Mouse (Mus musculus) C2C12 (cell line): ENCODE results near the gene Snrnp25. TPM values are rescaled to one million over a fixed set of nuclear protein-coding genes. Genes with fewer than 3 reads are reported as not detected.

Experiments used
- H3K27me3 ChIP-seq: one replicate; pipeline ENCODE4 v1.6.1; 2011; ENCODE audit not compliant: control insufficient read depth, insufficient read depth, insufficient read length
- H3K36me3 ChIP-seq: one replicate; pipeline ENCODE4 v1.6.1; 2011; ENCODE audit not compliant: control insufficient read depth, insufficient read depth
- H3K4me3 ChIP-seq: one replicate; pipeline ENCODE4 v1.5.1; 2011; ENCODE audit warnings: mild to moderate bottlenecking, control low read depth; ENCODE audit not compliant: poor library complexity, insufficient read depth, severe bottlenecking
- H3K79me2 ChIP-seq: one replicate; pipeline ENCODE4 v1.6.1; 2011; ENCODE audit not compliant: control insufficient read depth, insufficient read depth
- H3K79me3 ChIP-seq: one replicate; pipeline ENCODE4 v1.6.1; 2011; ENCODE audit warnings: low read depth, control low read depth
- H3ac ChIP-seq: one replicate; pipeline ENCODE3; 2011; ENCODE audit warnings: low read depth; ENCODE audit not compliant: control insufficient read depth, insufficient read length
- CEBPB ChIP-seq: IDR thresholded peaks from one replicate; pipeline ENCODE4 v1.6.1; 2011; ENCODE audit warnings: low read depth, mild to moderate bottlenecking, control low read depth, moderate library complexity
- CTCF ChIP-seq: IDR thresholded peaks from one replicate; pipeline ENCODE4 v1.5.1; 2011; ENCODE audit not compliant: control insufficient read depth, insufficient read depth, insufficient read length
- FOSL1 ChIP-seq: IDR thresholded peaks from one replicate; pipeline ENCODE4 v1.8.0; 2011; ENCODE audit warnings: mild to moderate bottlenecking, low read length; ENCODE audit not compliant: poor library complexity, insufficient read depth, severe bottlenecking
- MAX ChIP-seq: IDR thresholded peaks from one replicate; pipeline ENCODE4 v1.6.1; 2011; ENCODE audit warnings: mild to moderate bottlenecking, control low read depth
- MYOD1 ChIP-seq: IDR thresholded peaks from one replicate; pipeline ENCODE4 v1.6.1; 2011; ENCODE audit warnings: low read depth; ENCODE audit not compliant: control insufficient read depth, insufficient read length
- MYOG ChIP-seq: IDR thresholded peaks from one replicate; pipeline ENCODE4 v1.6.1; 2011; ENCODE audit not compliant: control insufficient read depth, insufficient read length; ENCODE audit errors: extremely low read depth
- USF1 ChIP-seq: IDR thresholded peaks from one replicate; pipeline ENCODE4 v1.6.1; 2011; ENCODE audit warnings: low read depth, mild to moderate bottlenecking, control low read depth, moderate library complexity
- polyA plus RNA-seq: library from polyadenylated mRNA; unstranded; fragments of >200 nt; fragmentation: generic; extraction: Trizol; gene quantifications from one replicate; pipeline ENCODE4 v1.2.1, GENCODE M21; 2012; ENCODE audit warnings: missing spikeins

Gene Snrnp25
- polyA plus RNA-seq, 1 experiment = 63.0 TPM

GRCm38 (mm10) chr11:32216851-32217250 is 11.6 kb downstream of the Snrnp25 start:
- peaks cover 52% of the 10 kb centered on the region for H3K79me3 ChIP-seq
- no peak overlapping the region for H3K4me3 ChIP-seq
- peaks cover 74% of the 10 kb centered on the region for H3K79me2 ChIP-seq
- no peak overlapping the region for H3ac ChIP-seq
- TF ChIP-seq CTCF (peak; percentile 2), CEBPB (no peak)
- no peaks in the 10 kb centered on the region for H3K27me3 ChIP-seq
- H3K36me3 ChIP-seq = peaks cover 63% of the 10 kb centered on the region

GRCm38 (mm10) chr11:32218501-32219050 is 13.4 kb downstream of the Snrnp25 start:
- no peak overlapping the region for H3K4me3 ChIP-seq
- H3K36me3 ChIP-seq = peaks cover 47% of the 10 kb centered on the region
- H3K27me3 ChIP-seq = no peaks in the 10 kb centered on the region
- H3ac ChIP-seq = no peak overlapping the region
- peaks cover 52% of the 10 kb centered on the region for H3K79me3 ChIP-seq
- no peak for TF ChIP-seq CEBPB
- TF ChIP-seq CTCF = no peak
- peaks cover 77% of the 10 kb centered on the region for H3K79me2 ChIP-seq

GRCm38 (mm10) chr11:32219287-32219686 is 14.1 kb downstream of the Snrnp25 start:
- Histone ChIP-seq H3K27me3 (no peaks in the 10 kb centered on the region), H3K79me3 (peaks cover 52% of the 10 kb centered on the region), H3K4me3 (no peak overlapping the region), H3K36me3 (peaks cover 40% of the 10 kb centered on the region), H3ac (no peak overlapping the region), H3K79me2 (peaks cover 77% of the 10 kb centered on the region)
- TF ChIP-seq MYOG (no peak), FOSL1 (no peak), CEBPB (no peak), USF1 (no peak), CTCF (no peak), MYOD1 (no peak), MAX (no peak)

- Histone ChIP-seq H3ac (peak overlapping the region; percentile 83), H3K79me3 (peaks cover 51% of the 10 kb centered on the region), H3K79me2 (peaks cover 64% of the 10 kb centered on the region), H3K4me3 (peak overlapping the region; percentile 97), H3K36me3 (peaks cover 27% of the 10 kb centered on the region), H3K27me3 (no peaks in the 10 kb centered on the region)
- TF ChIP-seq CTCF (no peak), MYOD1 (no peak), FOSL1 (no peak)
These were observed 15.5 kb downstream of the Snrnp25 start for GRCm38 (mm10) chr11:32220607-32221224.

GRCm38 (mm10) chr11:32221225-32221950 is 16.2 kb downstream of the Snrnp25 start:
- no peaks in the 10 kb centered on the region for H3K27me3 ChIP-seq
- peak overlapping the region; percentile 97 for H3K4me3 ChIP-seq
- no peak for TF ChIP-seq CEBPB
- TF ChIP-seq MYOD1 = no peak
- no peak for TF ChIP-seq USF1
- no peak for TF ChIP-seq MYOG
- TF ChIP-seq MAX = no peak
- TF ChIP-seq FOSL1 = no peak
- TF ChIP-seq CTCF = no peak
- peak overlapping the region; percentile 83 for H3ac ChIP-seq
- peaks cover 21% of the 10 kb centered on the region for H3K36me3 ChIP-seq
- peaks cover 57% of the 10 kb centered on the region for H3K79me2 ChIP-seq
- peaks cover 44% of the 10 kb centered on the region for H3K79me3 ChIP-seq

GRCm38 (mm10) chr11:32221951-32222409 is 16.8 kb downstream of the Snrnp25 start, which contains the start of gene Rhbdf1:
Rhbdf1 (minus strand) TSS chr11:32222300.
- H3K27me3 ChIP-seq = no peaks in the 10 kb centered on the region
- H3ac ChIP-seq = peak within 1 kb of the TSS; percentile 83
- H3K79me3 ChIP-seq = peaks cover 40% of the 10 kb centered on the region
- peaks cover 17% of the 10 kb centered on the region for H3K36me3 ChIP-seq
- H3K79me2 ChIP-seq = peaks cover 57% of the 10 kb centered on the region
- no peak for TF ChIP-seq CEBPB
- TF ChIP-seq USF1 = no peak
- TF ChIP-seq MAX = no peak
- TF ChIP-seq FOSL1 = no peak
- no peak for TF ChIP-seq MYOG
- TF ChIP-seq CTCF = no peak
- TF ChIP-seq MYOD1 = no peak
- peak within 1 kb of the TSS; percentile 97 for H3K4me3 ChIP-seq
